Mouse (Mus musculus) left cerebral cortex, adult 6 months (tissue): ENCODE data around the gene Kdsr. TPM values are rescaled to one million over a fixed set of nuclear protein-coding genes. Genes with fewer than 3 reads are reported as not detected.

ENCODE experiments used
- long read RNA-seq, 2 experiments: library from polyadenylated mRNA; unstranded; transcript quantifications; one replicate each; pipeline ENCODE4 v2.0.0; 2019 to 2020
- polyA plus RNA-seq: library from polyadenylated mRNA; unstranded; fragments of <200 nt; fragmentation: Nextera tagmentation; gene quantifications from 2 replicates; pipeline ENCODE4 v1.2.3, GENCODE M21; 2021

Kdsr gene
- 9.8 and 13.4 TPM in 2 replicates for polyA plus RNA-seq
- long read RNA-seq, experiment 1, full-length matches to known transcripts: 167 of 186 reads
- long read RNA-seq, experiment 1, partial matches to known transcripts: 12 of 186 reads
- long read RNA-seq, experiment 1, other reads (novel, unspliced or antisense): 7 of 186 reads
- long read RNA-seq, experiment 2, full-length matches to known transcripts: 28 of 60 reads
- long read RNA-seq, experiment 2, partial matches to known transcripts: 4 of 60 reads
- long read RNA-seq, experiment 2, other reads (novel, unspliced or antisense): 28 of 60 reads

GRCm38 (mm10) chr1:106759572-106760435 is at the start of gene Kdsr:
Gene Kdsr, minus strand, starts transcription at chr1:106759727.

GRCm38 (mm10) chr1:106796542-106796924 is 37.0 kb upstream of the Kdsr start, which contains the start of gene Vps4b:
Gene Vps4b, minus strand, starts transcription at chr1:106796728.

GRCm38 (mm10) chr1:106713621-106714529 is 45.7 kb downstream of the Kdsr start, which contains the start of gene Bcl2:
Gene Bcl2, minus strand, starts transcription at chr1:106714274.

Other genes starting within 250 kb of the Kdsr start
- gene Bcl2, start 45.5 kb downstream of the Kdsr start, polyA plus RNA-seq: 3.5 and 3.8 TPM in 2 replicates
- 16.5 and 26.6 TPM in 2 replicates for gene Vps4b, start 37.0 kb upstream of the Kdsr start, polyA plus RNA-seq
- 0.09 TPM in 1 of 2 replicates, not detected in the other for gene Serpinb5, start 101.4 kb upstream of the Kdsr start, polyA plus RNA-seq
- not detected in 2 replicates for gene Serpinb12, start 174.7 kb upstream of the Kdsr start, polyA plus RNA-seq
- not detected in 2 replicates for gene Serpinb13, start 221.3 kb upstream of the Kdsr start, polyA plus RNA-seq